Mouse (Mus musculus): Measurements from ENCODE around the gene Vinac1.
A peak's percentile ranks its signal among the peaks of the same experiment; 100 is the strongest.

Gene Vinac1

GRCm38 (mm10) chr2:129038937-129039631 is 8.9 kb downstream of the Vinac1 start:
- no peak for DNase-seq (ENCODE audit: low spot score)

DNA sequence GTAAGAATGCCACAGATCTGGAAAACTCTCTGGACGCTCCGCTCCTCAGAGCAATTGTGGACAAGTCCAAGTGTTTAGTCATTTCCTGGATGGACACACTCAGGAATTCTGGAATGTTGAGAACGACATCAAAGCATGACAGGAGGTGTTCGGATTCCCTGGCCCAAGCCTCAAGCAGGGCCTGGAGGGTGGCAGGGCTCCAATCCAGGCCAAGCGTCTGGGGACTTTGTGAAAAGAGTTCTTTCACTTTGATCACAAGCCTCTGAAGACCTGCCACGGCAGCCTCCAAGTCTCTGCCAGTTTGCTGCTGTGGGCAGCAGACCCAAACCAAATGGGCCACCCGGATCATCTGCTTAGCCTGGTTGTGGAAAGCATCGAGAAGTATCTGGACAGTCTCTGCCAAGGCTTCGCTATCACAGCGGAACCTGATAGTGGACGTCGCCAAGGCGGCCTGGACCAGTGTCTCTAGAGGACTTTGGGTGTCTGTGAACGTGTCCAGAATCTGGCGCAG is 9.5 kb downstream of the Vinac1 start:
- DNase-seq (ENCODE audit: low spot score): no peak

- DNase-seq (ENCODE audit: low spot score): no peak
Measured at GRCm38 (mm10) chr2:129035381-129035780, 12.6 kb downstream of the Vinac1 start.

- peak; percentile 12 for DNase-seq (ENCODE audit: low spot score)
Measured at GRCm38 (mm10) chr2:129024820-129025219, 23.2 kb downstream of the Vinac1 start.

DNA sequence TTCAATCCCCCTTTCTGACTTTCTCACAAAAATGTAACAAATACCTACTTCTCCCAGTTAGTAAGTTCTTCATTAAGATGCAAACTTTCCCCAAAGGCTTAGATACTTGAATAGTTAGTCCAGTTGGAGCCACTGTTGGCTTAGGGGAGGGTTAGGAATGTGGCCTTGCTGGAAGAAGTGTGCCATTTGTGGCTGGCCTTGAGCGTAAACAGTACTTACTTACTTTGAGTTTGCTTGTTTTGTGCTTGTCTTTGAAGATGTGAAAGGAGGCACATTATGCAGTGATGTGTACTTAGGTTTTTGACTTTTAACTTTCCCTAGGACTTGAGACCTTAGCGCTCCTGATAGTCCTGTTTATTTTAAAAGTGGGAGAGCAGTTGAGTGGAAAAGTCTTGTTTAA is 27.9 kb downstream of the Vinac1 start:
- DNase-seq (ENCODE audit: low spot score): no peak

- peak; percentile 30 for DNase-seq (ENCODE audit: low spot score)
Measured at GRCm38 (mm10) chr2:129008867-129009266, 39.1 kb downstream of the Vinac1 start.

DNA sequence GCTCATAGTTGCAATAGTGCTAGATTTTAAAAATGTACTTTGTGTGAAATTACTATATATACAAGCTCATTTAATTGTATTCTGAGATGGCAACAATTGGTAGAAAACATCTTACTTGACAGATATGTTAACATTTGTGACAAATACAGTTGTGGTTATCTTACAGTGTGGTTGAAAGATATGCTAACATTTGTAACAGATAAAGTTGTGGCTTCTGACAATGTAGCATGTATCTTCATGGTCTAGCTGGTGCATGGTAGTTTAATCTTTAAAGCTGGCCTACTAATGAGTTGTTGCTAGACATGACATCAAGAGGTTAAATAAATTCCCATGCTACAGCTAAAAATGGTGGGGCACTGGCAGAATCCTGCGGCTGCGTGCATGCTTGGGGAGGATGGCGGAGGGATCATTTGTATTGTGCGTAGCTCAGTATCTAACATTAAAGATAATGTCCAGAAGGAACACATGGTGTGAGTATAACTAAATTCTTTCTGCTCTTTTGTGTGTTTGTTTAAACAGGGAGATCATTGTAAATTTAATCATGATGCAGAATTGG is 41.7 kb downstream of the Vinac1 start:
- no peak for DNase-seq (ENCODE audit: low spot score)

DNA sequence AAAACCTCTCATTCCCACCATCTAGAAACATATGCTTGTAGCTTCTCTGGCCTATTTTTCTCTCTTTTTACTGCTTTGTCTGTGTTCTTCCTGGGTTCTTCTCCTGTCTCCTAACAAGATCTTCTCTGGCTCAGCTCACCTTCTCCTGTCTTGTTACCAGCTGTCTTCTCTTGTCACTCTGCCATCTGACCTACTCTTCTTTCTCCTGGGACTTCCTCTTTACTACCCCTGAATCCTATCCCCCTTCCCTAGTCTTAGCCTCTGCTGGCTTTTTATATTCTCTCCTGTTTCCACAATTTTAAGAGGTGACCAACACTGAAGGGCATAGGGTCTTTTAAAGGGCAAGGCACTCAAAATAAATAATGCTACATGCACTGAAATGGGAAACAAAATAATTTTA is 43.1 kb downstream of the Vinac1 start:
- DNase-seq (ENCODE audit: low spot score): no peak

DNA sequence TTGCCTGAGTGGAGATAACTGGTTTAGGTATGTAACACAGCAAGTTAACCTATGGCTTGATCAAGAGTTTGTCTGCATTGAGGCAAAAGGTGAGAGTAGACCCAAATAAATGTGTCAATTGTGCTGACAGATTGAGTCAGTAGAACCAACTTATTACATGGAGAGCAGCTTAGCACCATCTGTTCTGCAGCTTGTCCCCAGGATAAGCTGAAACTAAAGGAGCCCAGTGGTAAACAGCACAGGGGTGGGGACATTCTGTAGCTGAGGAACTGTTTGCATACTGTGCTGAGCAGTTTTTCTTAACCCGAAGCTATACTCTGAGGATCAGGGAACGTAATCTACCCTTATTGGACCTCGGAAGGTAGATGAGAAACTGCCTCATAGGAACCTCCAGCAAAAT is 63.2 kb downstream of the Vinac1 start:
- no peak for DNase-seq (ENCODE audit: low spot score)

DNA sequence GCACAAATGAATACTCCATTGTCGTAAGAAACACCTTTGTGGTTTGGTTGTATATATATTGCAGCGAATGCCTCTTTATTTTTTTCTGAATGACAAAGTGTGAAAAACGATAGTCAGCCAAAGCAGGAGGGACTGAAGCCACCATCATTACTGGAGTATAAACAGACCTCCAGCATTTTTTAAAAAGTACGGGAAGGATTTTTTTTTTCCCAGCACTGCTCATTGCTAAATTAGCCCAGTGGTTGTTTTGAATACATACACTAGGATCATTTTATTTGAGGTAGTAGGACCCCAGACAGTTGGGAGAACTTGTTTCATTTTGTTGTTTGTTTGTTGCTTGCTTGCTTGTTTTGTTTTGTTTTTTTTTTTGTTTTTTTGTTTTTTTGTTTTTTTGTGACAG is 72.4 kb downstream of the Vinac1 start:
- no peak for DNase-seq (ENCODE audit: low spot score)
